Mouse (Mus musculus) limb, embryonic 14.5 days (tissue): ENCODE data around the gene Gm21981. TPM values are rescaled to one million over a fixed set of nuclear protein-coding genes. Genes with fewer than 3 reads are reported as not detected.

Source experiments
- ATAC-seq: fragments of 200-750 bp; cut with Nextera tagmentation; 2 replicates; pipeline ENCODE4 v1.8.0; 2017; ENCODE audit warnings: low read depth, moderate number of reproducible peaks, moderate TSS enrichment; ENCODE audit not compliant: low FRiP score
- DNase-seq: peaks from one replicate; pipeline ENCODE4 v3.0.0-alpha.2; 2015; ENCODE audit warnings: low spot score
- H3K27ac ChIP-seq: fragments of 300-500 bp; sonication (generic); replicated peaks from 2 replicates; pipeline ENCODE4 v1.5.1; 2014; ENCODE audit warnings: low read depth, mild to moderate bottlenecking, low read length, moderate library complexity, mixed read lengths
- H3K27me3 ChIP-seq: fragments of 300-500 bp; sonication (generic); 2 replicates; pipeline ENCODE4 v1.6.1; 2014; ENCODE audit warnings: low read length, mixed read lengths; ENCODE audit not compliant: control insufficient read depth, insufficient read depth
- H3K36me3 ChIP-seq: fragments of 300-500 bp; sonication (generic); 2 replicates; pipeline ENCODE4 v1.6.1; 2014; ENCODE audit warnings: mild to moderate bottlenecking, low read length, moderate library complexity, mixed read lengths; ENCODE audit not compliant: control insufficient read depth, insufficient read depth
- H3K4me1 ChIP-seq: fragments of 300-500 bp; sonication (generic); 2 replicates; pipeline ENCODE4 v1.6.1; 2014; ENCODE audit warnings: antibody characterized with exemption, low read length, mixed read lengths; ENCODE audit not compliant: control insufficient read depth, insufficient read depth
- H3K4me2 ChIP-seq: fragments of 300-500 bp; sonication (generic); replicated peaks from 2 replicates; pipeline ENCODE4 v1.6.1; 2014; ENCODE audit warnings: low read depth, mild to moderate bottlenecking, low read length, moderate library complexity; ENCODE audit not compliant: severe bottlenecking
- H3K4me3 ChIP-seq: fragments of 300-500 bp; sonication (generic); replicated peaks from 2 replicates; pipeline ENCODE4 v1.5.1; 2014; ENCODE audit warnings: low read length
- H3K9ac ChIP-seq: fragments of 300-500 bp; sonication (generic); 2 replicates; pipeline ENCODE4 v1.6.1; 2014; ENCODE audit warnings: mild to moderate bottlenecking, low read depth, low read length, moderate library complexity; ENCODE audit not compliant: severe bottlenecking
- H3K9me3 ChIP-seq: fragments of 300-500 bp; sonication (generic); 2 replicates; pipeline ENCODE4 v1.6.1; 2016; ENCODE audit warnings: low read length; ENCODE audit not compliant: control insufficient read depth
- POLR2A ChIP-seq: fragments of 200-500 bp; IDR thresholded peaks from 2 replicates; pipeline ENCODE4 v1.8.0; 2012; ENCODE audit warnings: inconsistent platforms, mild to moderate bottlenecking, moderate library complexity, borderline replicate concordance; ENCODE audit not compliant: insufficient read depth, insufficient read length; ENCODE audit errors: extremely low read depth
- WGBS: fragments of 180-500 bp; shearing (Covaris S2); extraction: QIAGEN DNeasy Blood & Tissue Kit; methylation state at CpG from one replicate; pipeline ENCODE4 v1.1.7; 2014; 5-methylcytosine and 5-hydroxymethylcytosine counted together
- polyA plus RNA-seq, 2 experiments: library from polyadenylated mRNA; depleted of rRNA in 1 of 2; stranded (reverse) in 1 of 2; unstranded in 1 of 2; fragments of >200 nt; fragmentation: Nextera tagmentation in 1 of 2; extraction: Ambion mirVana in 1 of 2; gene quantifications; 2 replicates each; pipeline versions ENCODE4 v1.2.1 to v1.2.3; 2012 to 2014

Gene Gm21981
- polyA plus RNA-seq (2012; rRNA removed) (2.6 and 3.0 TPM in 2 replicates), polyA plus RNA-seq (2014; fragmentation: Nextera tagmentation; extraction: Ambion mirVana) (1.3 and 1.7 TPM in 2 replicates)

GRCm38 (mm10) chr17:47694442-47694502 is at the start of gene Gm21981:
Gene Gm21981 (minus strand): TSS chr17:47694455.
- H3K4me2 ChIP-seq: peak within 1 kb of the TSS; percentile 86
- H3K4me1 ChIP-seq: 0 out of 2 replicates have a peak, but pooled peaks cover 8% of the 10 kb centered on the region
- H3K27me3 ChIP-seq: no peaks in the 10 kb centered on the region
- peaks cover 10% of the 10 kb centered on the region; the same call in 1 of the 2 replicates for H3K36me3 ChIP-seq
- TF ChIP-seq POLR2A: no peak
- H3K9ac ChIP-seq: peak within 1 kb of the TSS; percentile 83
- DNase-seq (no peak), ATAC-seq (no peak)
- 0% methylated on average over 3 of the region's 3 CpGs for WGBS
- H3K4me3 ChIP-seq: peak within 1 kb of the TSS; percentile 75
- H3K27ac ChIP-seq: peak within 1 kb of the TSS; percentile 63; the same call in 1 of the 2 replicates
- H3K9me3 ChIP-seq: no peaks in the 10 kb centered on the region

DNA sequence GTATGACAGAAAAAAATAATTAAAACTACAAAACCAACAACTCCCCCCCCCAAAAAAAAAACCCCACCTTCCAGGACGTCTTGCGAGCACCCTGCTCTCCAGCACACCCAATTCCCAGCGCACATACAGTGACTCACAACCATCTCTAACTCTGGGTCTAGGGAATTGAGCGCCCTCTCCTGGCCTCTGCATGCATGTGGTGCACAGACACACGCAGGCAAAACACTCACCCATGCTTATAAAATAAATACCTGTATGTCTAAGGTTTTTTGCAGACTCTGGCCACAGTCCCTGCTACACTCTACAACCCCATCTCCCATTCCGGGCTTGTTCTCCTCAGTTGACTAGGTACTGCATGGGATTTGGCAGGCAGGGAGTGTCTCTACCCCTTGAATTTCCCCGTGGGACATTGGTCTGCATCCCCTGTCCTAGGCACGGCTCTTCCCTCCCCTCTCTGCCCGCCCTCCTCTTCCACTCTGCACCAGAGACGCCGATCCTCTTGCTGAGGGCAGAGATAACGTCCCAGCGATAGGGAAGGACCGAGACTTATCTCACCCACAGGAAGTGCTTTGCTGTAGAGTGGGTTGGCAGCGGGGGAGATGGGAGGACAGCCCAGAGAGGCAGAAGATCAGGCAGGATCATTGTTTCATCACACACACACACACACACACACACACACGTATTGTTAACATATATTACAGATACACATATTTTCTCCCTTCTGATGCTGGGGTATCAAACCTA is 48.9 kb upstream of the Gm21981 start:
- H3K9me3 ChIP-seq: 0 out of 2 replicates have a peak, but pooled peaks cover 5% of the 10 kb centered on the region
- DNase-seq (no peak), ATAC-seq (no peak)
- H3K27ac ChIP-seq: no peak overlapping the region
- H3K4me2 ChIP-seq: no peak overlapping the region
- H3K4me1 ChIP-seq: peaks cover 15% of the 10 kb centered on the region
- 48% methylated on average over 16 of the region's 16 CpGs for WGBS
- no peak overlapping the region for H3K4me3 ChIP-seq
- H3K36me3 ChIP-seq: no peaks in the 10 kb centered on the region
- TF ChIP-seq POLR2A: no peak
- no peak overlapping the region for H3K9ac ChIP-seq
- no peaks in the 10 kb centered on the region for H3K27me3 ChIP-seq

GRCm38 (mm10) chr17:47740186-47740585 is 45.9 kb upstream of the Gm21981 start:
- WGBS: 43% methylated on average over 2 of the region's 2 CpGs
- 0 out of 2 replicates have a peak, but pooled peaks cover 5% of the 10 kb centered on the region for H3K9me3 ChIP-seq
- H3K27me3 ChIP-seq: no peaks in the 10 kb centered on the region
- peaks cover 15% of the 10 kb centered on the region for H3K4me1 ChIP-seq
- TF ChIP-seq POLR2A: no peak
- ATAC-seq: no peak
- no peak overlapping the region for H3K4me2 ChIP-seq
- no peak overlapping the region for H3K27ac ChIP-seq
- H3K4me3 ChIP-seq: no peak overlapping the region
- no peaks in the 10 kb centered on the region for H3K36me3 ChIP-seq
- no peak overlapping the region for H3K9ac ChIP-seq
- no peak for DNase-seq

DNA sequence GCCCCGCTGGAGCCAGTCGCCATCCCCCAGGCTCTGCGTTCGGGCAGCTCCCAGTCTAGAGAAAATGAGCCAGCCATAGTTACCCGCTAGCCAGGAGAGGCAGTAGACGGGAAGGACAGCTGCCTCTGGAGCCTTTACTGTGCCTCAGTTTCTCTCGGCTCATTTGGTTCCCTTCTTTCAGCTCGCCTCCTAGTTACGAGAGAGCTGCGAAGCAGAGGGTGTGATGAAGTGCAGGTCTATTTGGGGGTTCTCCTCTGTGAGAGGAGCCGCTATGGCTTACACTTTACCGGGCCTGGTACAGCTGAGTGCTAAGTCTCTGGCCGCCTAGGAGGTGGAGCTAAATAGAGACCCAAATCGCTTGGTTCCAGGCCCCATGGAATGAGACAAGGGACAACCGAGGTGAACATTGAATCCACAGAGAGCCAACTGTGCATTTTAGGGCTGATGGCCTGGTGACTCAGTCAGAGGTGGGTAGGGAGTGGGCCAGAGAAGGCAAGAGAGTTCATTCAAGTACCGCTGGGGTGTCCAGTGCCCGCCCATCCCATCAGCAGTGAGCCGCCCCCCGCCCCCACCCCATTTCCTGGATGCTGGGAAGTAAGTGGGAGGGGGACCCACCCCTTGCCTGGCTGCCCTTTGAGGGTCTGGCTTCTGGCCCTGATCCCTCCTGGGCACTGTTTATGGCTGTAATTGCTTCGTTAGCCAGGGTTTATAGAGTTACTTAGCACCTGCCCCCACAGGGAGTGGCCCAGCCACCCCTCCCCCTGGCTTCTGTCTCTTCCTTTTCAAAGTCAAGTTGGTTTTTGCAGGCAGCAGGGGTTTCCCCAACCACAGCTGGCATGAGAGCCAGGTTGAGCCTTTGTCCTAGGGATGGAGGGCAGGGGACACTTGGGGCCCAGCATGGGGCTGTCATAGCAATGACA is 44.9 kb upstream of the Gm21981 start:
- no peaks in the 10 kb centered on the region for H3K36me3 ChIP-seq
- no peaks in the 10 kb centered on the region for H3K27me3 ChIP-seq
- peak overlapping the region; percentile 94 for H3K4me2 ChIP-seq
- H3K4me3 ChIP-seq: peak overlapping the region; percentile 73
- no peaks in the 10 kb centered on the region for H3K9me3 ChIP-seq
- H3K27ac ChIP-seq: peak overlapping the region; percentile 84
- WGBS: 4% methylated on average over 20 of the region's 20 CpGs
- H3K4me1 ChIP-seq: peaks cover 15% of the 10 kb centered on the region
- TF ChIP-seq POLR2A: no peak
- peak overlapping the region; percentile 68 for H3K9ac ChIP-seq
- no peak for ATAC-seq
- peak; percentile 48 for DNase-seq

DNA sequence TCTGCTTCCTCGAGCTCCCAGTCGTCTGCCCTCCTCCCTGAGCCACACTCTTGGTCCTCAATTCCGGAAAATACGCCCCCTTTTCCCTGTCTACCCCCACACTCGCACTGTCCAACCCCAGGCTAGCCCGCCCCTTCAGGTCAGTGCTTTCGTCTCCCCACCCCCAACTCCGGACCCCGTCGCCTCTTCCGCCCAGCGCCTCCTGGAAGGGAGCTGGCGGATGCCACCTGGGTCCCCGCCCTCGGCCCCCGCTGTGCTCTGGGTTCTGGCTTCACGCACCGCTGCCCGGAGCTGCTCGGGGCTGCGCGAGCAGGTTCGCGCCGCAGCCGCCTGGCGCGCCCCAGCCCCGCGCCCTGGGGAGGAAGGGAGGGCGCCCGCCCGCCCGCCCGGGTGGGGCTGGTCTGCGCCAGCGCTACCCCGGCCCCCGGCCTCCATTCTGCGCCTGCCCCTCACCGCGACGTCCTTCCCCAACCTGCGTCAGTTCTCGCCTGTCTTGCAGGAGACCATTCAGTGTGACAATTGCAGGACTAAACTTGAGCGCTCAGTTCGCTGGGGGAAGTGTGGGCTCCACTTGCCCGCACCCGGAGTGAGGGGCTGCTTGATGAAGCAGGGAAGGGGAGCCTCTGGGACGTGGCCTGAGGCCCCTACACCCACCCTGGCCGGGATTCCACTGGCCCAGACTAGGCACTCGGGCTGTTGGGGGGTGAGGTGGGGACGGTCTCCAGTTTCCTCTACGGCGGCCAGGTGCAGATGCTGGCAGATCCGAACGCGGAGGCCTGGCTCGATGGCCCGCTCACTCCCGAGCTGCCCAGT is 44.0 kb upstream of the Gm21981 start:
- Histone ChIP-seq H3K4me2 (peak overlapping the region; percentile 94), H3K27me3 (no peaks in the 10 kb centered on the region), H3K9me3 (no peaks in the 10 kb centered on the region), H3K36me3 (no peaks in the 10 kb centered on the region), H3K9ac (peak overlapping the region; percentile 68), H3K4me1 (peaks cover 15% of the 10 kb centered on the region), H3K27ac (peak overlapping the region; percentile 84), H3K4me3 (peak overlapping the region; percentile 73)
- DNase-seq (peak; percentile 54), ATAC-seq (peak; percentile 58)
- under 1% methylated on average over 42 of the region's 61 CpGs for WGBS
- 0 out of 2 replicates have a peak, but pooled peaks have one; percentile 13 for TF ChIP-seq POLR2A
